Mouse (Mus musculus): ENCODE data around the gene Cyth2. TPM values are rescaled to one million over a fixed set of nuclear protein-coding genes. Genes with fewer than 3 reads are reported as not detected.

Gene Cyth2
- 21.6 and 21.7 TPM in 2 replicates for polyA plus RNA-seq (2012; rRNA removed)

GRCm38 (mm10) chr7:45813787-45814779 is at the start of gene Cyth2:
Cyth2 (minus strand) TSS chr7:45814581.
- Histone ChIP-seq H3K27me3 (ENCODE audit: control insufficient read depth, insufficient read depth, low read length) (no peaks in the 10 kb centered on the region), H3K4me3 (ENCODE audit: extremely low read depth, insufficient read depth, insufficient read length) (peak within 1 kb of the TSS; percentile 76), H3K36me3 (ENCODE audit: control insufficient read depth, insufficient read depth, low read length) (peaks cover 32% of the 10 kb centered on the region), H3K27ac (ENCODE audit: insufficient read depth, low read length) (peak within 1 kb of the TSS; percentile 96), H3K4me1 (ENCODE audit: control insufficient read depth, insufficient read depth, insufficient read length) (peaks cover 4% of the 10 kb centered on the region; the same call in 1 of the 2 replicates)
- DNase-seq (ENCODE audit: low read depth in 1 of 2, low spot score in 2 of 2), result peak; percentile 99 to 100
- WGBS, result under 1% methylated on average over 80 of the region's 92 CpGs
- no peak for TF ChIP-seq CTCF (IDR thresholded peaks at IDR 0.05; ENCODE audit: extremely low read depth, insufficient read depth, insufficient read length, insufficient replicate concordance)
- peak; percentile 48 for TF ChIP-seq POLR2A (IDR thresholded peaks at IDR 0.05; ENCODE audit: low read depth, low read length)

GRCm38 (mm10) chr7:45862804-45863203 is 48.4 kb upstream of the Cyth2 start:
- TF ChIP-seq POLR2A (IDR thresholded peaks at IDR 0.05; ENCODE audit: low read depth, low read length), result no peak
- 89% methylated on average over 7 of the region's 7 CpGs for WGBS
- peaks cover 11% of the 10 kb centered on the region for H3K4me1 ChIP-seq (ENCODE audit: control insufficient read depth, insufficient read depth, insufficient read length)
- H3K27me3 ChIP-seq (ENCODE audit: control insufficient read depth, insufficient read depth, low read length), result peaks cover 2% of the 10 kb centered on the region; the same call in 1 of the 2 replicates
- no peak overlapping the region for H3K27ac ChIP-seq (ENCODE audit: insufficient read depth, low read length)
- no peak overlapping the region for H3K4me3 ChIP-seq (ENCODE audit: extremely low read depth, insufficient read depth, insufficient read length)
- H3K36me3 ChIP-seq (ENCODE audit: control insufficient read depth, insufficient read depth, low read length), result no peaks in the 10 kb centered on the region
- no peak for DNase-seq (ENCODE audit: low read depth in 1 of 2, low spot score in 2 of 2)

GRCm38 (mm10) chr7:45859008-45859407 is 44.6 kb upstream of the Cyth2 start:
- peaks cover 7% of the 10 kb centered on the region; the same call in 1 of the 2 replicates for H3K27me3 ChIP-seq (ENCODE audit: control insufficient read depth, insufficient read depth, low read length)
- H3K4me1 ChIP-seq (ENCODE audit: control insufficient read depth, insufficient read depth, insufficient read length), result no peaks in the 10 kb centered on the region
- no peak overlapping the region for H3K27ac ChIP-seq (ENCODE audit: insufficient read depth, low read length)
- WGBS, result 70% methylated on average over 4 of the region's 4 CpGs
- H3K36me3 ChIP-seq (ENCODE audit: control insufficient read depth, insufficient read depth, low read length), result no peaks in the 10 kb centered on the region
- H3K4me3 ChIP-seq (ENCODE audit: extremely low read depth, insufficient read depth, insufficient read length), result no peak overlapping the region
- DNase-seq (ENCODE audit: low read depth in 1 of 2, low spot score in 2 of 2), result no peak
- TF ChIP-seq CTCF (IDR thresholded peaks at IDR 0.05; ENCODE audit: extremely low read depth, insufficient read depth, insufficient read length, insufficient replicate concordance) (no peak), POLR2A (IDR thresholded peaks at IDR 0.05; ENCODE audit: low read depth, low read length) (no peak)

- H3K27ac ChIP-seq (ENCODE audit: insufficient read depth, low read length), result no peak overlapping the region
- H3K27me3 ChIP-seq (ENCODE audit: control insufficient read depth, insufficient read depth, low read length), result peaks cover 7% of the 10 kb centered on the region; the same call in 1 of the 2 replicates
- H3K36me3 ChIP-seq (ENCODE audit: control insufficient read depth, insufficient read depth, low read length), result no peaks in the 10 kb centered on the region
- no peaks in the 10 kb centered on the region for H3K4me1 ChIP-seq (ENCODE audit: control insufficient read depth, insufficient read depth, insufficient read length)
- 11% methylated on average over 30 of the region's 30 CpGs for WGBS
- H3K4me3 ChIP-seq (ENCODE audit: extremely low read depth, insufficient read depth, insufficient read length), result peak overlapping the region; percentile 23; the same call in 1 of the 2 replicates
- no peak for TF ChIP-seq POLR2A (IDR thresholded peaks at IDR 0.05; ENCODE audit: low read depth, low read length)
- TF ChIP-seq CTCF (IDR thresholded peaks at IDR 0.05; ENCODE audit: extremely low read depth, insufficient read depth, insufficient read length, insufficient replicate concordance), result no peak
- DNase-seq (ENCODE audit: low read depth in 1 of 2, low spot score in 2 of 2), result no peak
Observed at GRCm38 (mm10) chr7:45856950-45857901, 42.8 kb upstream of the Cyth2 start.

GRCm38 (mm10) chr7:45853089-45853488 is 38.7 kb upstream of the Cyth2 start:
- DNase-seq (ENCODE audit: low read depth in 1 of 2, low spot score in 2 of 2), result no peak
- no peak overlapping the region for H3K27ac ChIP-seq (ENCODE audit: insufficient read depth, low read length)
- peaks cover 7% of the 10 kb centered on the region; the same call in 1 of the 2 replicates for H3K27me3 ChIP-seq (ENCODE audit: control insufficient read depth, insufficient read depth, low read length)
- H3K36me3 ChIP-seq (ENCODE audit: control insufficient read depth, insufficient read depth, low read length), result no peaks in the 10 kb centered on the region
- no peak for TF ChIP-seq CTCF (IDR thresholded peaks at IDR 0.05; ENCODE audit: extremely low read depth, insufficient read depth, insufficient read length, insufficient replicate concordance)
- no peak for TF ChIP-seq POLR2A (IDR thresholded peaks at IDR 0.05; ENCODE audit: low read depth, low read length)
- no peaks in the 10 kb centered on the region for H3K4me1 ChIP-seq (ENCODE audit: control insufficient read depth, insufficient read depth, insufficient read length)
- WGBS, result 93% methylated on average over 12 of the region's 12 CpGs
- H3K4me3 ChIP-seq (ENCODE audit: extremely low read depth, insufficient read depth, insufficient read length), result no peak overlapping the region

GRCm38 (mm10) chr7:45850661-45851060 is 36.3 kb upstream of the Cyth2 start:
- no peak overlapping the region for H3K27ac ChIP-seq (ENCODE audit: insufficient read depth, low read length)
- WGBS, result 79% methylated on average over 3 of the region's 3 CpGs

More at GRCm38 (mm10) chr7:45850661-45851060, 36.3 kb upstream of the Cyth2 start:
- Histone ChIP-seq H3K4me3 (ENCODE audit: extremely low read depth, insufficient read depth, insufficient read length) (no peak overlapping the region), H3K36me3 (ENCODE audit: control insufficient read depth, insufficient read depth, low read length) (no peaks in the 10 kb centered on the region), H3K4me1 (ENCODE audit: control insufficient read depth, insufficient read depth, insufficient read length) (no peaks in the 10 kb centered on the region), H3K27me3 (ENCODE audit: control insufficient read depth, insufficient read depth, low read length) (no peaks in the 10 kb centered on the region)
- no peak for DNase-seq (ENCODE audit: low read depth in 1 of 2, low spot score in 2 of 2)
- no peak for TF ChIP-seq CTCF (IDR thresholded peaks at IDR 0.05; ENCODE audit: extremely low read depth, insufficient read depth, insufficient read length, insufficient replicate concordance)
- no peak for TF ChIP-seq POLR2A (IDR thresholded peaks at IDR 0.05; ENCODE audit: low read depth, low read length)
